Mouse (Mus musculus): ENCODE measurements around the gene Ube2n. TPM values are rescaled to one million over a fixed set of nuclear protein-coding genes. Genes with fewer than 3 reads are reported as not detected.

Gene Ube2n
- polyA plus RNA-seq, 1 experiment from 2014 or later: 132 TPM

- ATAC-seq (peak; percentile 78), DNase-seq (ENCODE audit: low read depth, low spot score) (no peak)
- in situ Hi-C loops (cut with MboI; ENCODE audit: low pct_unique_long_range_greater_than_20kb): loop anchor here (10.0 kb wide), 1 partner anchor 161 kb away; no protein-coding TSS in a partner anchor
- H3K27me3 ChIP-seq: no peaks in the 10 kb centered on the region
- POLR2A ChIA-PET: interaction anchor here (1.0 to 1.6 kb wide), 2 partner anchors 65 to 298 kb away, joined by 3 to 4 read pairs; no protein-coding TSS in a partner anchor
- no peak for TF ChIP-seq CTCF (IDR thresholded peaks at IDR 0.05)
- CTCF ChIA-PET: interaction anchor here (1.4 kb wide), 1 partner anchor 45 kb away, joined by 4 read pairs; no protein-coding TSS in a partner anchor
Observed at GRCm38 (mm10) chr10:95563851-95564845, 49.2 kb downstream of the Ube2n start, which contains the start of gene Nudt4. Gene Nudt4, minus strand, starts transcription at chr10:95564146.

GRCm38 (mm10) chr10:95565156-95565854 lies 50.4 kb downstream of the Ube2n start:
- POLR2A ChIA-PET: no interaction called here
- CTCF ChIA-PET: interaction anchor here (1.2 to 1.4 kb wide), 2 partner anchors 44 to 515 kb away, joined by 3 to 4 read pairs; no protein-coding TSS in a partner anchor
- DNase-seq (ENCODE audit: low read depth, low spot score) (no peak), ATAC-seq (no peak)
- no peaks in the 10 kb centered on the region for H3K27me3 ChIP-seq
- TF ChIP-seq CTCF (IDR thresholded peaks at IDR 0.05): no peak
- in situ Hi-C loops (cut with MboI; ENCODE audit: low pct_unique_long_range_greater_than_20kb): loop anchor here (10.0 kb wide), 1 partner anchor 159 kb away; no protein-coding TSS in a partner anchor

DNA sequence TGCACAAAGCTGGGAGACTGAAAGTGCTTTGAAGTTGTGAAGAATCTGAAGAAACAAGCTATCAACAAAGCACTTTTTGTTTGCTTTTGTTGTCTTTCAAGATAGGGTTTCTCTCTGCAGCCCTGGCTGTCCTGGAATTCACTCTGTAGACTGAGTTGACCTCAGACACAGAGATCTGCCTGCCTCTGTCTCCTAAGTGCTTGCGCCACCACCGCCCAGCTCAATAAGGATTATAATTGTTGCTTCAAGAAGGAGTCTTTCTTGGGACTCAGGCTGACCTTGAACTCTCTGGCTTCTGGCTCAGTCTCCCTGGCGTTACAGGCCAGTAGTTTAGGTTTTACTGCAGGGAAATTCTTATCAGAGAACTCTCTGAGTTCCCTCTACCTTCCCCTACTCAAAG lies 51.8 kb downstream of the Ube2n start:
- ATAC-seq (no peak), DNase-seq (ENCODE audit: low read depth, low spot score) (no peak)
- POLR2A ChIA-PET: no interaction called here
- CTCF ChIA-PET: no interaction called here
- H3K27me3 ChIP-seq: no peaks in the 10 kb centered on the region
- in situ Hi-C loops (cut with MboI; ENCODE audit: low pct_unique_long_range_greater_than_20kb): loop anchor here (10.0 kb wide), 1 partner anchor 158 kb away; no protein-coding TSS in a partner anchor
- no peak for TF ChIP-seq CTCF (IDR thresholded peaks at IDR 0.05)

GRCm38 (mm10) chr10:95567550-95567949 lies 52.6 kb downstream of the Ube2n start:
- ATAC-seq: no peak
- ChIA-PET POLR2A (interaction anchor here (0.7 kb wide), 1 partner anchor 55 kb away, joined by 3 read pairs; no protein-coding TSS in a partner anchor), CTCF (no interaction called here)
- in situ Hi-C loops (cut with MboI; ENCODE audit: low pct_unique_long_range_greater_than_20kb): loop anchor here (10.0 kb wide), 1 partner anchor 157 kb away; no protein-coding TSS in a partner anchor
- no peak for DNase-seq (ENCODE audit: low read depth, low spot score)
- no peaks in the 10 kb centered on the region for H3K27me3 ChIP-seq
- TF ChIP-seq CTCF (IDR thresholded peaks at IDR 0.05): no peak

GRCm38 (mm10) chr10:95568016-95568415 lies 53.1 kb downstream of the Ube2n start:
- in situ Hi-C loops (cut with MboI; ENCODE audit: low pct_unique_long_range_greater_than_20kb): loop anchor here (10.0 kb wide), 1 partner anchor 157 kb away; no protein-coding TSS in a partner anchor
- ATAC-seq: no peak
- H3K27me3 ChIP-seq: no peaks in the 10 kb centered on the region
- DNase-seq (ENCODE audit: low read depth, low spot score): no peak
- ChIA-PET POLR2A (no interaction called here), CTCF (no interaction called here)
- no peak for TF ChIP-seq CTCF (IDR thresholded peaks at IDR 0.05)

- TF ChIP-seq CTCF (IDR thresholded peaks at IDR 0.05): no peak
- no peaks in the 10 kb centered on the region for H3K27me3 ChIP-seq
- POLR2A ChIA-PET: interaction anchor here (0.7 kb wide), 1 partner anchor 250 kb away, joined by 3 read pairs; no protein-coding TSS in a partner anchor
- DNase-seq (ENCODE audit: low read depth, low spot score) (no peak), ATAC-seq (no peak)
- in situ Hi-C loops (cut with MboI; ENCODE audit: low pct_unique_long_range_greater_than_20kb): loop anchor here (10.0 kb wide), 1 partner anchor 155 kb away; no protein-coding TSS in a partner anchor
- CTCF ChIA-PET: no interaction called here
Observed at GRCm38 (mm10) chr10:95569441-95569840, 54.5 kb downstream of the Ube2n start.

- no peak for TF ChIP-seq CTCF (IDR thresholded peaks at IDR 0.05)
- no peak for DNase-seq (ENCODE audit: low read depth, low spot score)
- POLR2A ChIA-PET: no interaction called here
- ATAC-seq: no peak
- CTCF ChIA-PET: no interaction called here
- H3K27me3 ChIP-seq: no peaks in the 10 kb centered on the region
- in situ Hi-C loops (cut with MboI; ENCODE audit: low pct_unique_long_range_greater_than_20kb): no loop called here
Observed at GRCm38 (mm10) chr10:95574994-95575393, 60.0 kb downstream of the Ube2n start.

DNA sequence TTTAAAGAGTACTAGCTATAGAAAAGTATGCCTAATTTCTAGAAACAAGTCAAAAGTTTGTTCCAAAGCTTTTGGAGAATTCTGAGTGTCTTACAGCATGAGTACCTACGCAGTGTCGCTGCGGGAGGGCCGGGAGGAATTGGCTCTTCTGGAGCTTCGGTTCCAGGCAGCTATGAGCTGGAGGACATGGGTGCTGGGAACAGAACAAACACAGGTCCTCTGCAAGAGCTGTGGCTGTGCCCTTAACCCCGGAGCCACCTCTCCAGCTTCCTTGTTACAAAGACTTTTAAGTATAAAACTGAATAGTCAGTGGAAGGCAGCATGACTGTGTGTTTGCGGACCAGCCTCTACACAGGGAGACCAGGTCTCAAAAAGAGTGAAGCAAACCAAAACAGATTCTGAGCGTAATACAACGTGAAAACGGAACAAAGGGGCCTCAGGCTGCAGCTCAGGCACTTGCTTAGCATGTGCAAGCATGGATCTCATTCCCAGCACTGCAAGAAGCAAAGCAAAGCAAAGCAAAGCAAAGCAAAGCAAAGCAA lies 61.0 kb downstream of the Ube2n start:
- H3K27me3 ChIP-seq: no peaks in the 10 kb centered on the region
- ChIA-PET POLR2A (no interaction called here), CTCF (no interaction called here)
- TF ChIP-seq CTCF (IDR thresholded peaks at IDR 0.05): no peak
- in situ Hi-C loops (cut with MboI; ENCODE audit: low pct_unique_long_range_greater_than_20kb): no loop called here
- ATAC-seq (no peak), DNase-seq (ENCODE audit: low read depth, low spot score) (no peak)

DNA sequence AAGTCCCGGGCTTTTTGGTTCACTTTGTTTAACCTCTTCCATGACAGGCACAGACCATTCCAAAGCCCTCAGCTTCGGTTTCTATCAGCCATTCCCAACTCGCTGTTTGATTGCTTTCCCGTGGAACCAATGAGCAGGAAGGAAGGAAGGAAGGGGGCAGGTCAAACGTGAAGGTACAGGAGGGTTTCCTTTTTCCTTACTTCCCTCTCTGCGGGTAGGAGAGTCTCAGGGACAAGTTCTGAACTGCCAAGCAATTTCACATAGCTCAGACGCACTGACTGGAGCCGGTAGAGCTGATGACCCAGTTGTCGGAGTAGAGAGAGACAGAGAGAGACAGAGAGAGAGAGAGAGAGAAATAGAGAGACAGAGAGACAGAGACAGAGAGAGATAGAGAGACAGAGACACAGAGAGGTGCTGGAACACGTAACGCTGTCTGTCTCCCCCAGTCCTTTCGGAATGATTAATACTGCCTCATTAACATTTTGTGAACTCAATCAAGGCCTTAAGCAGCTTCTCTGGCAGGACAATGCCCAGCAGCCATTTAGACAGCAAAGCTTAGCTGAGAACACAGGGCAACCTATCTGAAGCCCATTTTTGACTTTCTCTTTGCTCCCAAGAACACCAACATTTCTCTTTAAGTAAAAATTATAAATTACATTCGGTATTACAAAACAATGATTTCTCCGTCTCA lies 62.1 kb downstream of the Ube2n start:
- ATAC-seq (no peak), DNase-seq (ENCODE audit: low read depth, low spot score) (no peak)
- TF ChIP-seq CTCF (IDR thresholded peaks at IDR 0.05): no peak
- in situ Hi-C loops (cut with MboI; ENCODE audit: low pct_unique_long_range_greater_than_20kb): no loop called here
- ChIA-PET CTCF (no interaction called here), POLR2A (no interaction called here)
- H3K27me3 ChIP-seq: no peaks in the 10 kb centered on the region

DNA sequence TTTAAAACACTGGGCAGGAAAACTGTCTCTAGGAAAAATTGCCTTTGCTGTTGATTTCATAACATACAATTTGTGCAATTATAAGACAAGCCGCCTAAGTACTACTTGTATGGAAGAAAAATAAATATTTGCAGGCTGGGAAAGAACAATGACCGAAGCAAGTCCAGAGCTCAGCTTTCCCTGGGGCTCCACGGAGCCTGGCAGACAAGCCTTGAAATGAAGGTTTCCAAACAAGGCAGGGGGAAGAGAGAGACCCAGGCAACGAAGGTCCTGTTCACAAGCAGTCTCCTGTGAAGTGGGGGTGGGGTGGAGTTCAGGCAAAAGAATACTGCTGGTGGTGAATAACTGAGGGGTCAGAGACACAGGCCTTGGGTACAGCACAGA lies 62.6 kb downstream of the Ube2n start:
- no peak for ATAC-seq
- ChIA-PET CTCF (no interaction called here), POLR2A (no interaction called here)
- H3K27me3 ChIP-seq: no peaks in the 10 kb centered on the region
- no peak for DNase-seq (ENCODE audit: low read depth, low spot score)
- TF ChIP-seq CTCF (IDR thresholded peaks at IDR 0.05): no peak
- in situ Hi-C loops (cut with MboI; ENCODE audit: low pct_unique_long_range_greater_than_20kb): no loop called here
